Mouse (Mus musculus): ENCODE data around the gene Lat.
"Not testable (repeated sequence)": the region's sequence is repeated elsewhere in the genome, so short reads cannot be mapped to it uniquely, and the experiment has no call there.

Gene Lat

GRCm38 (mm10) chr7:126329907-126330645, 39.3 kb downstream of the Lat start:
- peak; percentile 54 for DNase-seq

- not testable (repeated sequence) for DNase-seq
These were observed 40.5 kb downstream of the Lat start for GRCm38 (mm10) chr7:126328848-126329247.

DNA sequence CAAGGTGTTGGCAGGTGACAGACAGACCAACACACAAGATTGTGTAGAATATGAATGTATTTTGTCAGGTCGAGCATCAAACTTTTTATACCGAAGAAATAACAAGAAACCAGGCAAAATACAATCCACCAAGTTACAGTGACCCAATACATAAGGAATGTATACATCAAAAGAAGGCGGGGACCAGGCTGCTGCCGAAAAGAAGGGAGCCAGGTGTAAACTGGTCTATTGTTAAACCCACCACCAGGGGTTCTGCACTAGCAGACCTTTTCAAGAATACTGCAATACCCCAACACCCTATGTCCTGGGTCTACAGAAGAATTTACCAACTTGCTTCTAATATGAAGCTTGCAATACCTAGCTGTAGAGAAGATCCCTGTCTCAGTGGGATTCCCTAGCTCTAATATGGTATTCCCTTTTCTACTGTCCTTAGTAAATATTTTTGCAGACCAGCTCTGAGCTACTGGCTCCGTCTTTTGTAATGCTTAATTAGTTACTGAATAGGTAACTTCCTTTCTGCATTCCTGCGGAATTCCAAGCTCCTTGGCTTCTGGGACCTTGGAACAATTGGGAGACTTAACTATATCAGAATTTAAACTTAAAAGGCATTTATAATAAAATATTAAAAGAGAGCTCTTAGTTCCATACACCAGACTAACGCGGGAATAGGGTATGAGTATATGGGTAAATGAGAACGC, 43.6 kb downstream of the Lat start:
- DNase-seq, result not testable (repeated sequence)

- DNase-seq, result no peak
These were observed 44.6 kb downstream of the Lat start for GRCm38 (mm10) chr7:126324791-126325190.

GRCm38 (mm10) chr7:126323729-126324128, 45.6 kb downstream of the Lat start:
- peak; percentile 90 for DNase-seq

GRCm38 (mm10) chr7:126314273-126314672, 55.1 kb downstream of the Lat start:
- DNase-seq, result no peak
